Mouse (Mus musculus): ENCODE measurements around the gene Dkkl1.
"Not testable (repeated sequence)": the region's sequence is repeated elsewhere in the genome, so short reads cannot be mapped to it uniquely, and the experiment has no call there.

Gene Dkkl1

GRCm38 (mm10) chr7:45211851-45212251, at the start of gene Dkkl1:
Gene Dkkl1 (minus strand): TSS chr7:45212147.
- no peak for DNase-seq (ENCODE audit: low spot score in 2 of 2)

- no peak for DNase-seq (ENCODE audit: low spot score in 2 of 2)
Observed at GRCm38 (mm10) chr7:45259281-45259680, 47.3 kb upstream of the Dkkl1 start.

- DNase-seq (ENCODE audit: low spot score in 2 of 2), result no peak
Observed at GRCm38 (mm10) chr7:45257063-45257840, 45.3 kb upstream of the Dkkl1 start.

- DNase-seq (ENCODE audit: low spot score in 2 of 2), result not testable (repeated sequence)
Observed at GRCm38 (mm10) chr7:45255822-45256221, 43.9 kb upstream of the Dkkl1 start.

- no peak for DNase-seq (ENCODE audit: low spot score in 2 of 2)
Observed at GRCm38 (mm10) chr7:45253806-45254205, 41.9 kb upstream of the Dkkl1 start.

GRCm38 (mm10) chr7:45247666-45248065, 35.7 kb upstream of the Dkkl1 start:
- DNase-seq (ENCODE audit: low spot score in 2 of 2), result no peak

- no peak for DNase-seq (ENCODE audit: low spot score in 2 of 2)
Observed at GRCm38 (mm10) chr7:45241389-45241749, 29.4 kb upstream of the Dkkl1 start.

GRCm38 (mm10) chr7:45240633-45241388, 28.9 kb upstream of the Dkkl1 start, which contains the start of gene Slc6a16:
Gene Slc6a16 (plus strand): TSS chr7:45241085.
- DNase-seq (ENCODE audit: low spot score in 2 of 2), result no peak

GRCm38 (mm10) chr7:45240109-45240508, 28.2 kb upstream of the Dkkl1 start:
- no peak for DNase-seq (ENCODE audit: low spot score in 2 of 2)

- peak; percentile 93 for DNase-seq (ENCODE audit: low spot score in 2 of 2)
Observed at GRCm38 (mm10) chr7:45238723-45239496, 27.0 kb upstream of the Dkkl1 start, which contains the start of gene Cd37. Gene Cd37 (minus strand): TSS chr7:45239115.

GRCm38 (mm10) chr7:45237747-45238699, 26.1 kb upstream of the Dkkl1 start:
- DNase-seq (ENCODE audit: low spot score in 2 of 2), result peak in 1 of 2 experiments; percentile 34

GRCm38 (mm10) chr7:45235656-45236180, 23.8 kb upstream of the Dkkl1 start:
- DNase-seq (ENCODE audit: low spot score in 2 of 2), result no peak

- no peak for DNase-seq (ENCODE audit: low spot score in 2 of 2)
Observed at GRCm38 (mm10) chr7:45234922-45235571, 23.1 kb upstream of the Dkkl1 start.

GRCm38 (mm10) chr7:45234333-45234841, 22.4 kb upstream of the Dkkl1 start:
- DNase-seq (ENCODE audit: low spot score in 2 of 2), result peak in 1 of 2 experiments; percentile 29

- DNase-seq (ENCODE audit: low spot score in 2 of 2), result peak; percentile 65 to 69
Observed at GRCm38 (mm10) chr7:45233580-45234332, 21.8 kb upstream of the Dkkl1 start.

GRCm38 (mm10) chr7:45232716-45233465, 20.9 kb upstream of the Dkkl1 start:
- DNase-seq (ENCODE audit: low spot score in 2 of 2), result no peak

GRCm38 (mm10) chr7:45231941-45232340, 20.0 kb upstream of the Dkkl1 start:
- DNase-seq (ENCODE audit: low spot score in 2 of 2), result no peak

GRCm38 (mm10) chr7:45231192-45231591, 19.2 kb upstream of the Dkkl1 start:
- no peak for DNase-seq (ENCODE audit: low spot score in 2 of 2)
